Mouse (Mus musculus) thymus, adult 2 months (tissue): ENCODE results near the gene Sox4. TPM values are rescaled to one million over a fixed set of nuclear protein-coding genes. Genes with fewer than 3 reads are reported as not detected.

ENCODE experiments used
- DNase-seq: peaks from one replicate; pipeline ENCODE4 v3.0.0; 2021
- H3K27ac ChIP-seq: fragments of 200-500 bp; 2 replicates; pipeline ENCODE4 v1.5.1; 2012; ENCODE audit warnings: low read length, control low read depth; ENCODE audit not compliant: control insufficient read depth, insufficient read depth
- H3K27me3 ChIP-seq: fragments of 200-500 bp; 2 replicates; pipeline ENCODE4 v1.6.1; 2012; ENCODE audit warnings: mild to moderate bottlenecking, low read length, moderate library complexity, mixed read lengths; ENCODE audit not compliant: control insufficient read depth, insufficient read depth
- H3K36me3 ChIP-seq: fragments of 200-500 bp; 2 replicates; pipeline ENCODE4 v1.6.1; 2012; ENCODE audit warnings: mild to moderate bottlenecking, low read length, moderate library complexity; ENCODE audit not compliant: control insufficient read depth, insufficient read depth
- H3K4me1 ChIP-seq: fragments of 200-500 bp; replicated peaks from 2 replicates; pipeline ENCODE4 v1.6.1; 2012; ENCODE audit warnings: low read length; ENCODE audit not compliant: control insufficient read depth, insufficient read depth
- H3K4me3 ChIP-seq: fragments of 200-500 bp; 2 replicates; pipeline ENCODE4 v1.5.1; 2012; ENCODE audit warnings: mild to moderate bottlenecking, low read length, control low read depth, moderate library complexity; ENCODE audit not compliant: control insufficient read depth, insufficient read depth
- CTCF ChIP-seq: fragments of 200-500 bp; IDR thresholded peaks from 2 replicates; pipeline ENCODE4 v1.5.1; 2012; ENCODE audit warnings: mild to moderate bottlenecking, control low read depth, low read length, moderate library complexity, borderline replicate concordance; ENCODE audit not compliant: control insufficient read depth, poor library complexity, insufficient read depth; ENCODE audit errors: extremely low read depth
- POLR2A ChIP-seq: fragments of 200-500 bp; IDR thresholded peaks from 2 replicates; pipeline ENCODE4 v1.6.1; 2012; ENCODE audit warnings: mild to moderate bottlenecking, low read length, control low read depth, moderate library complexity; ENCODE audit not compliant: control insufficient read depth, poor library complexity, insufficient read depth; ENCODE audit errors: extremely low read depth
- WGBS: fragments of 180-500 bp; shearing (Covaris S2); methylation state at CpG from one replicate; pipeline ENCODE4 v1.1.7; 2018; 5-methylcytosine and 5-hydroxymethylcytosine counted together
- polyA plus RNA-seq: library from polyadenylated mRNA; depleted of rRNA; stranded (reverse); fragments of >200 nt; gene quantifications from 2 replicates; pipeline ENCODE4 v1.2.3, GENCODE M21; 2012

The Sox4 gene
- polyA plus RNA-seq, 1 experiment: 137 TPM

DNA sequence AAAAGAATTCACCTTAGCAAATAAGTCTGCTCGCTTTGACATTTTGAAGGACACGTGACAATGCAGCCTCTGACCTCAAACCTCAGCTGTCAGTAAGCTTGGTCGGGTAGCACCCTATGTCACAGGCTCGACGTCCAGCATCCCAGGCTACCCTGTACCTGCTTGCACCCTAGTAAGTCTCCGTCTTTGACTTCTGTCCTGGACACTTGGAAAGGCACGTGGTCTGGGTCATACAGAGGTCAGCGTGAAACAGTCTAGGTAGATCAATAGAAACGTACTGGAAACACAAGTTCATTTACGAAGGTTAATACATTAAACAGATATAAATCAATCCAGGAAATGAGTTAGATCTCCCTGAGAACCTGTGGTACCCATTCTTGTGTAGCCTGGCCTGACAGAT, 46.5 kb downstream of the Sox4 start:
- no peak for DNase-seq
- H3K36me3 ChIP-seq: no peaks in the 10 kb centered on the region
- H3K4me3 ChIP-seq: no peak overlapping the region
- no peak overlapping the region for H3K27ac ChIP-seq
- no peaks in the 10 kb centered on the region for H3K4me1 ChIP-seq
- TF ChIP-seq CTCF: no peak
- no peak for TF ChIP-seq POLR2A
- WGBS: 95% methylated on average over 10 of the region's 10 CpGs
- no peaks in the 10 kb centered on the region for H3K27me3 ChIP-seq
